Mouse (Mus musculus) kidney, adult 18-20 months (tissue): ENCODE results near the gene Haspin.

ENCODE experiments used
- DNase-seq: peaks from one replicate; pipeline ENCODE4 v3.0.0; 2021

Gene Haspin

DNA sequence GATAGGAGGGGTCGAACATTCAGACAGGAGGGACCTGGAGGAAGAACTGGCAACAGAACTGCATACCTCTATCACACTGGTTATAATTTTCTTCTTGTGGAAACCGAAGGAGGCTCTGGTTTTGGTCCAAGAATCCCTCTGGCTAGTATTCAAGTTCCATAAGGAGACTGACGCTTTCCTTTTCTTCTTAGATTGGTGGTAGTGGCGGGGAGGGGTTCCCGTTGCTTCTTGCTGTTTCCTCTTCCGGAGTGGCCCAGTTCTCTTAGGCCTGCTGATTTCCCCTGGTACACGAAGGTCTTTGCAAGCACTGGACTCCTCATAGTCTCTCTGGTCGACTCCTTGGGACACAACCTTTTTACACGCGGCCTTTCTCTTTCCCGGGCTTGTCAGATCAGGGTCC, 978 bp downstream of the Haspin start:
- DNase-seq, result no peak

DNA sequence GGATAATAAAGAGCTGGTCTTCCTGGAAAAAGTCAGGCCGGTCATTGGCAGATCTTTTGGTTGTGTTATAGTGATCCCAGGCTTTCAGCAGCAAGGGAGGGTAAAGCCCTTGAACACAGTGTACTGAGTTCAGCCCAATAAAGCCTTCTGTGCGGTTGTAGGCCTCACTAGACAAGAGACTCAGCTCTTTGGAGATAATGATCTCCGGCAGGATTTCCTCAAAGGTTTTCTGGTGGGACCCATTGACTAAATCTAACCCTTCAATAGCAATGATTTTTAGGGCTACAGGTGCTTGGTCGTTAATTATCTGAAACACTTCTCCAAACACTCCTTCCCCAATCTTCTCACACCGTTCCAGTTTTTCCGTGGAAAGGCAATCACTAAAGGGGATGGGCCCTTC, 1.5 kb downstream of the Haspin start:
- DNase-seq, result no peak

DNA sequence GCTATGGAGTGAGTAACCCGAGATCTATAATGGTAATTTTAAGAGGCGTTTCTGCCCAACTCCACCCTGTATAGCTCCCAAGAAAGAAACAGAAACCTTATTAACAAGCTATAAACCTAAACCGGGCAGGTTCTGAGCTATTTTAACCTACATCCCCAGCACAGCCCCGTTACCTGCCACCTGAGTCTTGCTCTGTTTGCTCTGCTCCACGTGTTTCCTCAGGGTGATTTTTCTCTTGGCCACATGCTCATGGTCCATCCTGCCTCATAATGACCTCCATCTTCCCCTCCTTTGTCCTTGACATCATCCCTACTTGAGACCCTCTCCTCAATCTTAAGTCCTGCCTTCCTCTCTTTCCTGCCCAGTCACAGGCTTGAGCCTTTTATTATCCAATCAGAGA, 3.9 kb downstream of the Haspin start:
- DNase-seq, result no peak

DNA sequence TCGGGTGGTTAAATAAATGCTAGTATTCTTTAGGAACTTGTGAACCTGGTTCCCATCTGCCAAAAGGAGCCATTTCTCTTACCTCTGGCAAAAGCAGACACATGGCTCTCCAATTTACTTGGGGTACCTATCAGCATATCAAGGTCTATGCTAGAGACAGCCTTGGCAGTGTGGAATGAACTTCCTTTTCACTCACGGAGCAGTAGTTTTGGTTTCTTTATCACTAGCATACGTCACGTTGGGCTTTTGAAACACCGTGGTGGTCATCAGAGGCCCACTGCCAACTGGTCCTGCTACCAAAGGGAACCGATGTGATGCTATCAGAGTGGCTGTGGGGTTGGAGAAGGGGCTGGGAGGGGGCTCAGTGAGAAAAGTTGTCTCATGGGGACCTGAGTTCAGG, 5.1 kb downstream of the Haspin start:
- no peak for DNase-seq

DNA sequence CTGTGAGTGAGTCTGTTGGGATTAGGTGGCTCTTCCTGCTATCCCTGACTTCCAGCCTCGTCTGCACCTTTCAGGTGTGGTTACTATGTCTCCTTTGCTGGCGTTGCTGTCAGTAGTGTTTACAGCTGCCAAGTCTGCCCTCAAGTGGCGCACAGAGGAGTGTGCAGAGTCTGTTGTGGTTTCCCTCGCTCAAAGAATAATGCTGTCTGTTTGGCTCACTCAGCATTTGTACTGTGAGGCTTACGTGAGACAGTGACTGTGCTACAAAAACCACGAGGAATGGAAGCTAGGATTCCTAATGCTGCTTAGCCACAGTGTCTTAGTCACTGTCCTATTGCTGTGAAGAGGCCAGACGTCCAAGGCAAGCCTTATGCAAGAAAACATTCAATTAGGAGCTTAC, 7.1 kb downstream of the Haspin start:
- peak; percentile 48 for DNase-seq

DNA sequence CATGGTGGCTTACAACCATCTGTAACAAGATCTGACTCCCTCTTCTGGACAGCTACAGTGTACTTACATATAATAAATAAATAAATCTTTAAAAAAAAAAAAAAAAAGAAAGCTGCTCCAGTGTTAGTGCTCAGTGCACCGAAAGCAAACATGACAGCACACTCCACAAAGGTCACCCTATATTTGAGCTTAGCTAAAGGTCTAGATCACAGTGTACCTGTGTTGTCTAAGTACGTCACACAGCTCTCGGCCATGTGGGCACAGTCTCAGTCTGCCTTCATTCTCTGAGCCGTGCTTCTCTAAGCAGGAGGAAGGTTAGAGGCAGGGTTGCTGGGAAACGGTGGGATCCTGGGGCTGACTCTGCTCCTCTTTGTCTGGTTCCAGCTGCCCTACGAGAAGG, 11.6 kb downstream of the Haspin start:
- DNase-seq, result no peak

DNA sequence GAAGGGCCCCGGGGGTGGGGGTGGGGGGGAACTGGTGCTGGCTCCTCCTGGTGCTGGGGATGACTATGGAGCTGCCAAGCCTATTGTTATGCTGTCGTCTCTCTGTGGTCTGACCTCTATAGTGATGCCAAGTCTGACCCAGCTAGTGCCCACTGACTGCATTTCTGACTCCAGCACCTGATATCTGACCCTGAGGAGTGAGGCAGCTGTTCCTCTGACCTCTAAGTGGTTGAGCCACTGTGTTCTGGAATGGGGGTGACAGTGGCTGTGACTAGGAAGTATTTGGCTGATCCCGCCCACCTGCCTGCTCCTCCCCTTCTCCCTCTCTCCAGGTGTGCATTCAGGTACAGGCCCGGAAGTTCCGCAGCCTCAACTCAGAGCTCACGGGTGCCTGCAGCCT, 26.7 kb downstream of the Haspin start:
- DNase-seq, result no peak

DNA sequence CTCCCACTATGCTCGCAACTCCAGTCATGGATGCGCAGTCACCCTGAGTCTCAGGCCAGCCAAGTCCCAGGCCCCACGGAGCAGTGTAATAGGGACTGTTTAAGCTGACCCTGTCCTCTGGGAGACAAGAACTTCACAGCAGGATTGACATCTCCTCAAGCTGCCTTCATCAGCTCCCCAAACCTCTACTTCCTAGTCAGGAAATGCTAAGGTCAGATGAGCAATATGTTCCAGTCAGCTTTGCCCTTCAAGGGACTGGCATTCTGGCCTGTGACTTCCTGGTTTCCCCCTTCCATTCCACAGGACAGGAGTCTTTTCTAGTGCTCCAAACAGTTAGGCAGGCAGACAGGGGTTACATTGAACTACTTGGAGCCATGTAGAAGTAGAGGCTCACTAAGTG, 28.2 kb downstream of the Haspin start:
- DNase-seq, result no peak

DNA sequence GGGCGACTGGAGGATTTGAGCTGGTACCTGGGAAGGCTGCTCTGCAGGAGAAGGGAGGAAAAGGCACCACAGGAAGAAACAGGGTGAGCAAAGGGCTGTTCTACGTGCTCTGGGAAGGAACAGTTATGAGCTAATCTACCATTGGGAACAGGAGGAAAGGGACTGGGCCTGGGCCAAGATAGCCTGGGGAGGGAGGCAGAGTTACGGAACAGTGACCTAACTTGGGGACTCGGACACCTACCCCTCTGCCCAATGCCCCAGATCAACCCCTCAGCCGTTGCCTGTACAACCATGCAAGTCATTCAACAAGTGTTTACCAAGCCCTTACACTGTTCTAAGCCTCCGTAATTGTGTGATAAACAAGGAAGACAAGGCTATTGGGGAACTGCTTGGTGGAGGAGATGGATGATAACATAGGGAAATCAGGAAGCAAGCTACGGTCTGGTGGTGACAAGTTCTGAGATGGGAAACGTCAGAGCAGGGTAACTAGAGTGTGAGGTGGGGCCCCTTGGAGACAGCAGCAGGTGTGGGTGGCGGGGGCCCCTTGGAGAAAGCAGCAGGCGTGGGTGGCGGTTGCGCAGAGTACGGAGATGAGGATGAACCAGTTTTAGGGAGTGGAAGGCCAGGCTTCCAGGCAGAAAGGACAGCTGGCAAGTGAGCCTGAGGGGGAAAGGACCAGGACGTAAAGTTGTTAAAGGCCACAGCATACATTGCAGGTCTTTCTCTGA, 29.0 kb downstream of the Haspin start:
- no peak for DNase-seq

DNA sequence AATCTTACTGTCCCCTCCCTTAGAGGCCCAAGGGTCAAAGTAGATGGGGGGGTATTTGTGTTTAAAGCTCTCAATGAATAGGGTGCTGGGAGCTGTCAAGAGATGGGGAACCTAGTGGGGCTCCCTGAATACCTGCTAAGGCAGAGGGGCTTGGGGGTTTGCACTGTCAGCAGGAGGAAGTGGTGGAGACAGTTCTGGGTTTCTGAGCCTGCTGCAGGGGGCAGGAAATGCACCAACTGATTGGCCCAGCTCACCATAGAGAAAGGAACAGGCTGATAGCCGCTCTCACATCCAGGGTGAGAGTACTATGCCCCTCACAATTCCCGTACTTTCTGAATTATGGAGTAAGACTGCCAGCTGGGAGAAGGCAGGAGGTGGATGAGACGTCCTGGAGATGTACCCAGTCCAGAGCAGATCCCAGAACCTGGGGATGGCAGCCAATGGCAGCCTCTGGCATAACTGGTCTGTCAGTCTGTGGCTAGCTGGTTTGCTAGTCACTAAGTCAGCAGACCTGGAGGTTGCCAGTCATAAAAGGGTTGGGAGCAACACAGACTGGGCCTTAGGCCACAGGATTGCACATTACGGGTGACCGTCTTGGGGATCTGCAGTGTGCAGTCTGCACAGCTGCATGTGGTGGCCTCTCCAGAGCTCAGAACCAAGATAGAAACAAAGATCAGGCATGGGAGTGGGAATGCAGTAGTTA, 29.7 kb downstream of the Haspin start:
- no peak for DNase-seq

DNA sequence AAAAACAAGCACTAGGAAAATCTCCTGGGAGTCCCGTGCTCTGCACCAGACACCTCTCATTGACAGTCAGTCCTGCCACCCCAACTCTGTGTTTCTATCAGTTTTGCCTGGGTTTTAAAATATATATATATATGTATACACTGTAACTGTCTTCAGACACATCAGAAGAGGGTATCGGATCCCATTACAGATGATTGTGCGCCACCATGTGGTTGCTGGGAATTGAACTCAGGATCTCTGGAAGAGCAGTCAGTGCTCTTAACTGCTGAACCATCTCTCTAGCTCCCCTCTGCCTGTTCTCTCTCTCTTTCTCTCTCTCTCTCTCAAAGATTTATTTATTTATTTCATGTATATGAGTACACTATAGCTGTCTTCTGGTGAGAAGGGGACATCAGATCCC, 30.7 kb downstream of the Haspin start:
- peak; percentile 59 for DNase-seq

DNA sequence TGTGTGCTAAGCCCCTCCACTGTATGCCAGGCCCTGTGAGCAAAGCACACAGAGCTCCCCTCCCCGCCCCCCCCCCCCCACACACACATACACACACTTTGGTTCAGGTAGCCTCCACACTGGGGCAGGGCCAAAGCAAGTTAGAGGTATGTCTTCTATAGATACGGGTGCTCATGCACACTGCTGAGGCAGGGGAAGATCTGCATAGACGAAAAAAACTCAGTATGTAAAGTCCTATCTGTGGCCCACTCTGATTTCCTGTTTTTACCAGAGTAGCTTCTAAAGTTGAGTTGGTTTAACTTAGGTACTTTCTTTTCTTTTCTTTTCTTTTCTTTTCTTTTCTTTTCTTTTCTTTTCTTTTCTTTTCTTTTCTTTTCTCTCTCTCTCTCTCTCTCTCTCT, 32.8 kb downstream of the Haspin start:
- no peak for DNase-seq

DNA sequence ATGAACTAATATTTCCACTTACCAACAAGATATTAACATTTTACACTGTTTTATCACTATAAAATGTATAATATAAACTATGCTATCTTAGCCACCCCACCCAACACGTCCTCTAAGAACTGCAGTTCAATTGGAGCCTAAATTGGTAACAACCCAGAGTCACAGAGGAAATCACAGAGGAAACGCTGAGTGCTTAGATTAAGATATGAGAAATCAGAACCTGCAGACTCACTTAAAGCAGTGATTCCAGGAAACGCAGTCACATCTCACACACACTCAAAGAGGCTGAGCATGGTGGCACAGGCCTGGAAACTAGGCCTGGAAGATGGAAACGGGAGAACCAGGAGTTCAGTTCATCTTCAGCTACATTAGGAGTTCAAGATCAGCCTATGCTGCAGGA, 36.8 kb downstream of the Haspin start:
- DNase-seq, result no peak

DNA sequence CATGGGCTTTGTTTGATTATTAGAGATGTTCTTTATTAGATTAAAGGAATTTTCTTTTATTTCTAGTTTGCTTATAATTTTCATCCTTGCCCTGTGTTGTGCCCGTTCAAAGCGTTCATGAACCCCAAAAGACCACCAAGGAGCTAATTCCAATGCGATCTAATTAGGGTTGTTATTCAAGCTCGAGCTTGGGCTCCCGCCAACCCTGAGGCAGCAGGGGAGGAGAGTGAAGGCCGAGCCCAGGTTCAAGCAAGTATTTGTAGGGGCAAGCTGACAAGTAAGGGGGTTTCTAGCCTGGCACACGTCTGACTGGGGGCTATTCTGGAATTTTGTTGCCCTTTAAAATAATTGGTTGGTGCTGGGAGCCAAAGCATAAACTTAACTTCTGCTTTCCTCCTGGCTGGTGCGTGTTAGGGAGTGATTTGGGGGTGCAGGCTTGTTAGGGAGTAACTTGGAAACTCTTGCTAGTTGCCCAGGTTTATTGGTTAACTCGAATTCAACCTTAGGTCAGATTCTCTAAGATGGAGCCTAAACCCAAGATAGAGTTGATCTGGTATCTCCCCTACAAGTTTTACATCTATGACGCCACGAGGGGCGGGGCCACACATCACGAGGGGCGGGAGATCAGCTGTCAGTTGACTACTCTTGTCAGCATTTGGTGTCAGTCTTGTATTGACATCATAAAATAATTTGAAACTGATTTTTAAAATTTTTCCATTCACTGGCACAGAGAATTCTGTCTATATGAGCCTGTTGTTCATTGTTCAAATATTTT, 37.9 kb downstream of the Haspin start:
- DNase-seq, result no peak

DNA sequence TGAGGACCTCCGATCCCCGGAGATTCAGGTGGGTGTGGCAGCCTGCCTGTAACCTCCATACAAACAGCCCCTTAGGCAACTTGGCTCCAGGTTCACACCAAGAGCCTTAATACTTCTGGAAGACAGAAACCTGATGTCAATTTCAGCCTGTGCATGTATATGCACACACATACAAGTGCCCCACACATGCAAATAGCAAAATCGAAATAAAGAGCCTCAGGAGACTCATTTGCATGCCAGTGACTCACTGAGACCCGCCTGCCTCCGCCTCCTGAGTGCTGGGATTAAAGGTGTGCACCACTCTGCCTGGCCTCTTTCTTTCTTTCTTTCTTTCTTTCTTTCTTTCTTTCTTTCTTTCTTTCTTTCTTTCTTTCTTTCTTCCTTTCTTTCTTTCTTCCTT, 39.2 kb downstream of the Haspin start:
- no peak for DNase-seq

DNA sequence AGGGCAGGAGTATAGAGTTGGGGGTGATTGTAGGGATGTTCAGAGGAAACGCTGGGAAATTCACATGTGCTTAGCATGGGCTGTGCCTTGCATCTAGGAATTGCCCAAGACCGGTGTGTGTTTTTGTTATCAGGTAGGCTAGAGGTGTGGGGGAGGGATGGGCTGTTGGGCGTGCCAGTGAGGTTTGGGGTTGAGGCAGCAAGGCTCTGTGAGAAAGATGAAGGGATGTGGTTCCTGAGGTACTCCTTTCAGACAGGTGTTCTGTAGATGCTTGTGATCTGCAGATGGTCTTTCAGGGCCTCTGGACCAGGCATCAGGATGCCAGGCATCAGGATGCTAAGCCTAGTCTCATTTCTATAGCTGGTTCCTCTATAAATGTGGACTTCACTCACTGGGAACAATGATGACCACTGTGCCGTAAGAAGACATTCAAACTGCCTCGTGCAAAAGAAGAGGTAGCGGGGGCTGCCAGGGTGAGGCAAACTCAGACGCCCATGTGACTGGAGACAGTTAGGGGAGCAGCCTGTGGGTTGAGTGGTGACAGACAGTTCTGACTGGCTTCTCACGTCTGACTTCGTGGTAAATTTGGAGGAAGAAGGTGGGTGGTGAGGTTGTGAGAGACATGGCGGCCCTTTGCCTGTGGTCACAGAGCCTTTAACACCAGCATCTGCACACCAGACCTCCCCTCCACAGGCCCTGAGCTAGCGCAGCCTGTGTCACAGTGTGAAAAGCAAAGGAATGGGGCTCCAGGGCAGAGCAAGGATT, 43.7 kb downstream of the Haspin start:
- DNase-seq, result no peak

DNA sequence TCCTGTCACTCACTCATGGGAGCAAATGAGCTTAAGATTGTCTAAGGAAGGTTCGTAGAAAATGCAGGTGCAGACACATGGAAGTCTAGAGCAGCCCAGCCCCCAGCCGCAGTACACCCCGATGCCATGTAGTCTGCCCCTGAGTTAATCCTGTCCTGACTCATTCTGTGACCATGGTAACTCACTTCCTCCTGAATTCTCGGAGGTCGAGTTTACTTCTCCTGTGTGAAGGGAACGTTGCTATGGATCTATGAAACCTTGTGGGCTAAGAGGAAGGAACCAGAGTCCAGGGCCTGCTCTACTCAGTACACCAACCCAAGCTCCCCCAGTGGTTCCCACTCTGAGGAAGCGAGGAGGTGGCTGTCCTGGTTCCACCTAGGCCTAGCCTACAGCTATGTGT, 45.2 kb downstream of the Haspin start:
- DNase-seq, result no peak

DNA sequence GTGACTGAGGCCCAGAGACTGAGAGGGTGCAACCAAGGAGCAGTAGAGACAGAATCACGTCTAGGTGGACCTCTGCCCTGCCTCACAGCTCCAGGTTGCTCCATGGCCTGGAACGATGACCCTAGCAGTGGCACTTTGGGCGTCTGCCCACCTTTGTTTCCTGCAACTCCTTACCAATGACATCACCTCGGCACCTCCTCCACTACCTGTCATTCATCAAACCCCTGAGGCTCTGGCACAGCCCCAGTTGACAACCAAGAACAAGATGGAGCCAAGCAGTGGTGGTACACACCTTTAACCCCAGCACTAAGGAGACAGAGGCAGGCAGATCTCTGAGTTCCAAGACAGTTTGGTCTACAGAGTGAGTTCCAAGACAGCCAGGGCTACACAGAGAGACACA, 46.0 kb downstream of the Haspin start:
- no peak for DNase-seq

DNA sequence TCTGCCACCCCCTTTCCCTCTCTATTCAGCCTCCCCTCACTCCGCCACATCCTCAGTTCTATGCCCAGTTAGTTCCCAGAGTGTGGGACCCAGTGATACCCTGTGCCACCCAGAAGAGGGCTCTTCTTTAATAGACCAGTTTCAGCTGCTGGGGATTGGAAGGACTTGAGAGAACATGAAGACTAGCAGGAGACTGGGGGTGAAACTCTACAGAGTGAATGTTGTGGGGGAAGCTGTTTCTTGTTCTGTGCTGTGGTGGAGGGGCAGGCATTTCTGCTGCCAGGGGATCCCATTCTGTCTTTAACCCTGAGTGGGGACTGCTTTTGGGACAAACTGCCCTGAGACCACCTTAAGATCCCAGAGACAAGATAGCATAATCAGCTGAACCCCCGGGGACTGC, 47.3 kb downstream of the Haspin start:
- DNase-seq, result no peak

DNA sequence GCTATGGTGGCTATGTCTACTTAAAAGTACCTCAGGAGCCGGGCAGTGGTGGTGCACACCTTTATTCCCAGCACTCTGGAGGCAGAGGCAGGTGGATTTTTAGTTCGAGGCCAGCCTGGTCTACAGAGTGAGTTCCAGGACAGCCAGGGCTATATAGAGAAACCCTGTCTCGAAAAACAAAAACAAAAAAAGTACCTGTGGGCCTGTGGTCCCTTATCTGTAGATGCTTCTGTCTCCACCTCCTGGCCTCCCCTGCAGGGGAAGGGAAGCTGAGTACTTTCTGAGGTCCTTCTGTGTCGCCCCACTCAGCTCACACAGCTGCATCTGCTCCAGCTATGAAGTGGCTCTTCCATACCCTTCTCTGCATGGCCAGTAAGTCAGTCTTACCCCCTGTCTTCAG, 47.8 kb downstream of the Haspin start, which contains the start of gene Itgae:
Itgae (plus strand) TSS at position 301 of the 400 bp plus-strand sequence.
- no peak for DNase-seq

DNA sequence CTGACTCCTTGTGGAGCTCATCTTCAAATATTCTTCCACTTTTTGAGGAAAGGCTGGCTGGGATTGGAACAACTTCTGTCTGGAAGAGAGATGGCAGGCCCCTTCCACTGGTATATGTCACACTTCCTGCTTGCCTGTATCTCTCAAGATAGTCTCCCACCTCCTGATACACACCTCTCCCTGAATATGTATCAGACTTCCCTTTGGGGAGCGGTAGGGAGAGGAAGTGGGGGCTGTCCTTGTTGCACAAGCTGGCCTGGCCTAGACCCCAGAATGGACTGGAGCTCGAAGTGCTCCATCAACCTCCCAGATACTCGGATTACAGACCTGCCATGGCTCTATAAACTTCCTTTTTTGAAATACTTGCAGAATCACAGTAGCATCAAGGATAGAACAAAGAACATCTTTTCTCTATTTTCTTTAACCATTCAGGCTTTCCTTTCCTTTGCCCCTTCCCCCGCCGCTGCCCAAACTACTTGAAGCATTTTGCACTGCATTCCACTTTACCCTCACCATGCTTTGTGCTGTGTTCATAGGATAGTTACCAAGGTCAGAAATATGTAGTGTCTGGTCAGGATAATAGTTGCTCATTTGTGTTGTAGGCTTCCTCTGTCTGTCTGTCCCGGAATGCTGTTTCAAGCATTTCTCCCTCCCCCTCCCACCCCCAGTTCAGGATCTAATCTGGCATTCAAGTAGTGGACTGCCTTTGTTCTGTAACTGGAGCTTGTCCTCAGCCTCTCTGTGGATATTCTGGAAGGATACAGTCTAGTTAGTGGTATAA, 50.2 kb downstream of the Haspin start:
- no peak for DNase-seq
